Comparison of ENCODE assay signal across 23 mouse cellular contexts in genomic region chr4:150469274-150469673, GRCm38 (mm10).
DNase-seq lines count a peak whose midpoint lies in the region; ATAC-seq and TF ChIP-seq lines count a peak whose summit lies in the region.
"Had no signal": no experiment of that assay in that cellular context is flagged by ENCODE, and none has a peak within 500 bp of the region (broad histone marks: within the 10 kb centered on the region; RNA-seq: fewer than 3 reads in every experiment).

No protein-coding gene starts in this region.

- 0 out of 2 replicates have a peak, but pooled peaks have one; percentile 48 for ATAC-seq in heart, embryonic 15.5 days (replicated peaks; ENCODE audit: insufficient number of reproducible peaks, insufficient read depth, low FRiP score, low read depth)
- ATAC-seq in lung, embryonic 14.5 days (ENCODE audit: insufficient read depth): peak; percentile 44; the same call in 1 of the 2 replicates
- ATAC-seq: activated CD4-positive, CD25-positive, alpha-beta regulatory T cell, adult 4 months; forebrain, embryonic 15.5 days had no signal

- DNase-seq in gastrocnemius, adult 2 months: no peak
- no peak for DNase-seq in gastrocnemius, adult 18-20 months (ENCODE audit: low spot score)
- DNase-seq in heart, adult 18-20 months: no peak
- DNase-seq in kidney, adult 9 months: peak; percentile 36
- no peak for DNase-seq in kidney, adult 18-20 months
- peak; percentile 51 for DNase-seq in lung, embryonic 14.5 days
- DNase-seq in lung, adult 2 months: no peak
- DNase-seq: adrenal gland, adult 8-10 months; cerebellum, adult 11-12 months; cerebellum, postnatal 10 days; gastrocnemius, postnatal 14 days; heart, adult 11 months; layer of hippocampus, postnatal 36 days; thymus, adult 18-20 months; thymus, postnatal 36 days had no signal

- TF ChIP-seq CTCF in gastrocnemius, adult 2 months (IDR thresholded peaks at IDR 0.05): no peak
- no peak for TF ChIP-seq CTCF in lung, embryonic 14.5 days (IDR thresholded peaks at IDR 0.05; ENCODE audit: low read depth)
- no peak for TF ChIP-seq CTCF in lung, adult 2 months (IDR thresholded peaks at IDR 0.05; ENCODE audit: insufficient read depth, low read length)

- no peaks in the 10 kb centered on the region for H3K9me3 ChIP-seq in heart, embryonic 15.5 days (replicated peaks)
- H3K9me3 ChIP-seq in lung, embryonic 14.5 days (ENCODE audit: low read depth, low read length): no peaks in the 10 kb centered on the region
- H3K9me3 ChIP-seq: embryonic facial prominence, embryonic 10.5 days; forebrain, embryonic 15.5 days; hindbrain, embryonic 13.5 days; limb, embryonic 13.5 days; midbrain, embryonic 12.5 days had no signal

- peaks cover 43% of the 10 kb centered on the region for H3K4me1 ChIP-seq in heart, embryonic 15.5 days (replicated peaks)
- H3K4me1 ChIP-seq in lung, embryonic 14.5 days (ENCODE audit: insufficient read depth): no peaks in the 10 kb centered on the region
- no peaks in the 10 kb centered on the region for H3K4me1 ChIP-seq in lung, adult 2 months (ENCODE audit: control insufficient read depth, insufficient read depth, low read length)

- H3K4me3 ChIP-seq in gastrocnemius, adult 2 months: no peak overlapping the region
- no peak overlapping the region for H3K4me3 ChIP-seq in heart, embryonic 15.5 days
- no peak overlapping the region for H3K4me3 ChIP-seq in lung, embryonic 14.5 days (ENCODE audit: low read depth, low read length)
- H3K4me3 ChIP-seq in lung, adult 2 months (replicated peaks; ENCODE audit: extremely low read depth, low read depth, low read length): no peak overlapping the region
- H3K4me3 ChIP-seq: embryonic facial prominence, embryonic 10.5 days; forebrain, embryonic 15.5 days; hindbrain, embryonic 13.5 days; limb, embryonic 13.5 days; midbrain, embryonic 12.5 days had no signal

- H3K4me2 ChIP-seq in heart, embryonic 15.5 days: peak overlapping the region; percentile 29
- no peak overlapping the region for H3K4me2 ChIP-seq in lung, embryonic 14.5 days
- H3K4me2 ChIP-seq: forebrain, embryonic 15.5 days; hindbrain, embryonic 13.5 days; limb, embryonic 13.5 days; midbrain, embryonic 12.5 days had no signal

- WGBS in heart, embryonic 15.5 days: 41% methylated on average over 10 of the region's 10 CpGs
- WGBS in lung, embryonic 14.5 days: 74% methylated on average over 10 of the region's 10 CpGs
- 71% methylated on average over 10 of the region's 10 CpGs for WGBS in lung, adult 2 months

- no peaks in the 10 kb centered on the region for H3K27me3 ChIP-seq in heart, embryonic 15.5 days
- no peaks in the 10 kb centered on the region for H3K27me3 ChIP-seq in lung, embryonic 14.5 days (ENCODE audit: insufficient read depth, low read length)
- H3K27me3 ChIP-seq: forebrain, embryonic 15.5 days; hindbrain, embryonic 13.5 days; limb, embryonic 13.5 days had no signal

- H3K9ac ChIP-seq in heart, embryonic 15.5 days: no peak overlapping the region
- H3K9ac ChIP-seq in lung, embryonic 14.5 days: no peak overlapping the region
- H3K9ac ChIP-seq: forebrain, embryonic 15.5 days; hindbrain, embryonic 13.5 days; limb, embryonic 13.5 days; liver, embryonic 14.5 days; midbrain, embryonic 12.5 days had no signal

- intact Hi-C loops in gastrocnemius, adult 2 months (cut with DNase I): no loop called here

- H3K36me3 ChIP-seq in heart, embryonic 15.5 days: peaks cover 6% of the 10 kb centered on the region; the same call in 1 of the 2 replicates
- peaks cover 23% of the 10 kb centered on the region; the same call in 1 of the 2 replicates for H3K36me3 ChIP-seq in lung, embryonic 14.5 days (ENCODE audit: insufficient read depth)
- H3K36me3 ChIP-seq: forebrain, embryonic 15.5 days had no signal

- 0 out of 2 replicates have a peak overlapping the region, but pooled peaks have one; percentile 1 for H3K27ac ChIP-seq in gastrocnemius, adult 2 months
- H3K27ac ChIP-seq in heart, embryonic 15.5 days: peak overlapping the region; percentile 66
- H3K27ac ChIP-seq in lung, embryonic 14.5 days (ENCODE audit: low read depth): no peak overlapping the region
- H3K27ac ChIP-seq: embryonic facial prominence, embryonic 10.5 days; forebrain, embryonic 15.5 days; hindbrain, embryonic 13.5 days; limb, embryonic 13.5 days; liver, embryonic 14.5 days; midbrain, embryonic 12.5 days had no signal

- TF ChIP-seq POLR2A in lung, adult 2 months (IDR thresholded peaks at IDR 0.05; ENCODE audit: borderline replicate concordance, extremely low read depth, low read depth, low read length): no peak

Comparison
In these comparisons a context has a peak if more than half of its experiments do, and no peak if none do; other contexts are left out.
1. DNase-seq: peak in kidney, adult 9 months (single experiment) and lung, embryonic 14.5 days (single experiment); none in gastrocnemius, adult 2 months (single experiment), gastrocnemius, adult 18-20 months (single experiment), heart, adult 18-20 months (0 of 2), kidney, adult 18-20 months (single experiment) and lung, adult 2 months (single experiment).